Mouse (Mus musculus) cerebellum, adult 2 months (tissue): ENCODE measurements around the gene Limch1. TPM values are rescaled to one million over a fixed set of nuclear protein-coding genes. Genes with fewer than 3 reads are reported as not detected.

ENCODE experiments used
- DNase-seq, 2 experiments: peaks; one replicate each; pipeline ENCODE4 v3.0.0; 2021
- H3K27ac ChIP-seq: fragments of 200-500 bp; 2 replicates; pipeline ENCODE4 v1.5.1; 2012; ENCODE audit warnings: low read length, control low read depth, inconsistent platforms; ENCODE audit not compliant: insufficient read depth
- H3K27me3 ChIP-seq: fragments of 200-500 bp; 2 replicates; pipeline ENCODE4 v1.6.1; 2012; ENCODE audit warnings: inconsistent platforms, mild to moderate bottlenecking, low read length, moderate library complexity; ENCODE audit not compliant: control insufficient read depth, insufficient read depth
- H3K4me1 ChIP-seq: fragments of 200-500 bp; 2 replicates; pipeline ENCODE4 v1.6.1; 2011; ENCODE audit warnings: low read length; ENCODE audit not compliant: control insufficient read depth, insufficient read depth
- H3K4me3 ChIP-seq: fragments of 200-500 bp; replicated peaks from 2 replicates; pipeline ENCODE3; 2011; ENCODE audit warnings: mild to moderate bottlenecking, low read depth, low read length, control low read depth; ENCODE audit not compliant: insufficient read depth
- CTCF ChIP-seq: fragments of 200-500 bp; IDR thresholded peaks from 2 replicates; pipeline ENCODE4 v1.5.1; 2011; ENCODE audit warnings: low read depth, mild to moderate bottlenecking, control low read depth, low read length, moderate library complexity, borderline replicate concordance; ENCODE audit not compliant: insufficient read depth
- POLR2A ChIP-seq: fragments of 200-500 bp; IDR thresholded peaks from 2 replicates; pipeline ENCODE4 v1.6.1; 2011; ENCODE audit warnings: low read length, control low read depth, borderline replicate concordance; ENCODE audit not compliant: insufficient read depth
- WGBS: fragments of 180-500 bp; shearing (Covaris S2); methylation state at CpG from one replicate; pipeline ENCODE4 v1.1.7; 2018; 5-methylcytosine and 5-hydroxymethylcytosine counted together
- polyA plus RNA-seq: library from polyadenylated mRNA; depleted of rRNA; stranded (reverse); fragments of >200 nt; gene quantifications from 2 replicates; pipeline ENCODE4 v1.2.3, GENCODE M21; 2012

The Limch1 gene
- polyA plus RNA-seq, 1 experiment = 68.1 TPM

- no peak for DNase-seq
These were observed 62.1 kb downstream of the Limch1 start for GRCm38 (mm10) chr5:66807737-66808136.

GRCm38 (mm10) chr5:66809016-66809570, 63.5 kb downstream of the Limch1 start:
- no peaks in the 10 kb centered on the region for H3K27me3 ChIP-seq
- TF ChIP-seq POLR2A = no peak
- no peak for TF ChIP-seq CTCF
- no peak for DNase-seq
- no peak overlapping the region for H3K27ac ChIP-seq
- peaks cover 3% of the 10 kb centered on the region; the same call in 1 of the 2 replicates for H3K4me1 ChIP-seq
- whole genome bisulfite sequencing = 34% methylated on average over 9 of the region's 9 CpGs
- H3K4me3 ChIP-seq = no peak overlapping the region

More at GRCm38 (mm10) chr5:66807737-66808136, 62.1 kb downstream of the Limch1 start:
- Histone ChIP-seq H3K4me1 (peaks cover 3% of the 10 kb centered on the region; the same call in 1 of the 2 replicates), H3K4me3 (no peak overlapping the region), H3K27ac (no peak overlapping the region), H3K27me3 (no peaks in the 10 kb centered on the region)
- no peak for TF ChIP-seq POLR2A
- no peak for TF ChIP-seq CTCF
- 64% methylated on average over 6 of the region's 6 CpGs for WGBS

- peaks cover 3% of the 10 kb centered on the region; the same call in 1 of the 2 replicates for H3K4me1 ChIP-seq
- WGBS = 60% methylated on average over 2 of the region's 2 CpGs
- no peak overlapping the region for H3K4me3 ChIP-seq
- DNase-seq = peak in 1 of 2 experiments; percentile 17
- H3K27ac ChIP-seq = no peak overlapping the region
- no peaks in the 10 kb centered on the region for H3K27me3 ChIP-seq
- no peak for TF ChIP-seq POLR2A
- TF ChIP-seq CTCF = no peak
These were observed 64.8 kb downstream of the Limch1 start for GRCm38 (mm10) chr5:66810396-66810795.

GRCm38 (mm10) chr5:66814674-66815073, 69.0 kb downstream of the Limch1 start:
- Histone ChIP-seq H3K4me3 (no peak overlapping the region), H3K27ac (no peak overlapping the region), H3K27me3 (no peaks in the 10 kb centered on the region), H3K4me1 (peaks cover 3% of the 10 kb centered on the region; the same call in 1 of the 2 replicates)
- TF ChIP-seq CTCF = no peak
- no peak for TF ChIP-seq POLR2A
- WGBS = 89% methylated on average over 3 of the region's 3 CpGs
- no peak for DNase-seq

GRCm38 (mm10) chr5:66815877-66816276, 70.2 kb downstream of the Limch1 start:
- Histone ChIP-seq H3K4me1 (peaks cover 3% of the 10 kb centered on the region; the same call in 1 of the 2 replicates), H3K27ac (no peak overlapping the region), H3K4me3 (no peak overlapping the region), H3K27me3 (no peaks in the 10 kb centered on the region)
- TF ChIP-seq CTCF (no peak), POLR2A (no peak)
- 54% methylated on average over 6 of the region's 6 CpGs for WGBS
- DNase-seq = no peak

GRCm38 (mm10) chr5:66816751-66817150, 71.1 kb downstream of the Limch1 start:
- 74% methylated on average over 18 of the region's 18 CpGs for WGBS
- no peak for DNase-seq
- Histone ChIP-seq H3K4me3 (no peak overlapping the region), H3K27me3 (no peaks in the 10 kb centered on the region), H3K27ac (no peak overlapping the region), H3K4me1 (peaks cover 3% of the 10 kb centered on the region; the same call in 1 of the 2 replicates)
- TF ChIP-seq POLR2A (no peak), CTCF (no peak)

GRCm38 (mm10) chr5:66817184-66817956, 71.7 kb downstream of the Limch1 start:
- Histone ChIP-seq H3K4me3 (no peak overlapping the region), H3K27me3 (no peaks in the 10 kb centered on the region), H3K4me1 (peaks cover 3% of the 10 kb centered on the region; the same call in 1 of the 2 replicates), H3K27ac (no peak overlapping the region)
- DNase-seq = no peak
- TF ChIP-seq CTCF = no peak
- no peak for TF ChIP-seq POLR2A
- WGBS = 97% methylated on average over 8 of the region's 8 CpGs

GRCm38 (mm10) chr5:66822500-66823205, 77.0 kb downstream of the Limch1 start:
- 73% methylated on average over 6 of the region's 6 CpGs for WGBS
- Histone ChIP-seq H3K27me3 (no peaks in the 10 kb centered on the region), H3K4me1 (peaks cover 3% of the 10 kb centered on the region; the same call in 1 of the 2 replicates), H3K27ac (no peak overlapping the region), H3K4me3 (no peak overlapping the region)
- TF ChIP-seq POLR2A = no peak
- TF ChIP-seq CTCF = no peak
- DNase-seq = no peak
